7 mouse cellular contexts compared by ENCODE assay signal in the genomic region with DNA sequence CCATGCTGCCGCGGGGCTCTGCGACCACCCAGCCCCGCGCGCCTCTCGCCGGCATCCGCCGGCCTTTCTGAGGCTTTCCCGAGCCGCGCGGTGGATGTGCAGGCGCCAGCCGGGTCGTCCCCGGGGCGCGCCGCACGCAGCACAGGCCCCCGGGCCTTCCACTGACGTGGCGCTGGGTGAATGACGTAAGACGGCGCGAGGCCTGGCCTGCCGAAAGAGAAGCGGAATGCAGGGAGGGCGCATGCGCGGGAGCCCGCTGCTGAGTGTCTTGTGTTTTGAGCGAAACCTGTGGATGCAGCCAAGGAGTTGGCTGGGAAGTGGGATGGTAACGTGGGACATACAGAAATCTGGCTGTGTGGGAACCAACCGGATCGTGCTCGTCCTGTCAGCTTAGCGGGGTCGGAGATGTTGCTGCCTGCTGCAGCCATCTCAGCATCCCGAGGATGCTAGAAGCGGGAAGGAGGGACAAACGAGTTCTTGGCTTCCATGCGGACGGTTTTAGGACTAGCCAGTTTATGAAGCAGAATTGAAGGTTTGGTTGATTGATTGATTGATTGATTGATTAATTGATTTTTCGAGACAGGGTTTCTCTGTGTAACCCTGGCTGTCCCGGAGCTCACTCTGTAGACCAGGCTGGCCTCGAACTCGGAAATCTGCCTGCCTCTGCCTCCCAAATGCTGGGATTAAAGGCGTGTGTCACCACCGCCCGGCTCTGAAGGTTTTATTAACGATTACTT. TPM values are rescaled to one million over a fixed set of nuclear protein-coding genes. Genes with fewer than 3 reads are reported as not detected.
DNase-seq lines count a peak whose midpoint lies in the region; ATAC-seq lines count a peak whose summit lies in the region.

Gene Mapkapk5, minus strand, starts transcription at position 113 of the 737 bp plus-strand sequence.

- no peaks in the 10 kb centered on the region for H3K36me3 ChIP-seq in intestine, embryonic 15.5 days
- 0 out of 2 replicates have a peak, but pooled peaks cover 2% of the 10 kb centered on the region for H3K36me3 ChIP-seq in midbrain, embryonic 10.5 days

- intact Hi-C loops in gastrocnemius, postnatal 36 days (cut with DNase I) = loop anchor here (2.0 kb wide), 1 partner anchor 59 kb away; no protein-coding TSS in a partner anchor
- intact Hi-C loops in left cerebral cortex, postnatal 25 days (cut with DNase I) = loop anchor here (2.0 kb wide), 1 partner anchor 57 kb away; no protein-coding TSS in a partner anchor

- peaks cover 14% of the 10 kb centered on the region for H3K4me1 ChIP-seq in intestine, embryonic 15.5 days (replicated peaks)
- peaks cover 39% of the 10 kb centered on the region for H3K4me1 ChIP-seq in midbrain, embryonic 10.5 days

- peak; percentile 94 for ATAC-seq in intestine, embryonic 15.5 days

- 1% methylated on average over 55 of the region's 55 CpGs for WGBS in intestine, embryonic 15.5 days
- 2% methylated on average over 55 of the region's 55 CpGs for WGBS in midbrain, embryonic 10.5 days

- peak within 1 kb of the TSS; percentile 100 for H3K4me3 ChIP-seq in intestine, embryonic 15.5 days (replicated peaks)
- H3K4me3 ChIP-seq in midbrain, embryonic 10.5 days = peak within 1 kb of the TSS; percentile 100

- H3K9ac ChIP-seq in intestine, embryonic 15.5 days = peak within 1 kb of the TSS; percentile 97

- peak within 1 kb of the TSS; percentile 82 for H3K4me2 ChIP-seq in intestine, embryonic 15.5 days (replicated peaks)

- peak within 1 kb of the TSS; percentile 94 for H3K27ac ChIP-seq in intestine, embryonic 15.5 days
- peak within 1 kb of the TSS; percentile 99 for H3K27ac ChIP-seq in midbrain, embryonic 10.5 days (replicated peaks)

- DNase-seq in adrenal gland, adult 18-20 months (ENCODE audit: low spot score in 2 of 2) = peak; percentile 99 to 100
- DNase-seq in embryo, embryonic 11 days = peak; percentile 96
- DNase-seq in gastrocnemius, postnatal 36 days = peak; percentile 96 to 98
- DNase-seq in left cerebral cortex, postnatal 25 days (ENCODE audit: low spot score in 2 of 2) = peak; percentile 97 to 98
- peak; percentile 97 for DNase-seq in midbrain, embryonic 10.5 days (ENCODE audit: low spot score)
- DNase-seq in right cerebral cortex, postnatal 4 days = peak; percentile 98

- H3K9me3 ChIP-seq in intestine, embryonic 15.5 days = no peaks in the 10 kb centered on the region
- H3K9me3 ChIP-seq in midbrain, embryonic 10.5 days (replicated peaks) = no peaks in the 10 kb centered on the region; the same call in 1 of the 2 replicates

- no peaks in the 10 kb centered on the region for H3K27me3 ChIP-seq in intestine, embryonic 15.5 days (replicated peaks)
- no peaks in the 10 kb centered on the region for H3K27me3 ChIP-seq in midbrain, embryonic 10.5 days (ENCODE audit: low read depth, poor library complexity, severe bottlenecking)

RNA-seq across cellular contexts. Expression of gene Mapkapk5, which starts in this region (rescaled TPM):
- total RNA-seq in adrenal gland, adult 18-20 months (2021) = 10 to 100 TPM; 73.0 to 75.0 TPM
- 10 to 100 TPM; 79.5 to 81.0 TPM for total RNA-seq in gastrocnemius, postnatal 36 days (2021)
- 45.5 and 50.7 TPM in 2 replicates for polyA plus RNA-seq in intestine, embryonic 15.5 days (2015; fragmentation: Nextera tagmentation; extraction: Ambion mirVana)
- total RNA-seq in left cerebral cortex, postnatal 25 days (2021) = 10 to 100 TPM; 66.7 TPM
- 45.5 and 49.4 TPM in 2 replicates for polyA plus RNA-seq in midbrain, embryonic 10.5 days (2016; fragmentation: Nextera tagmentation; extraction: Ambion mirVana)

Comparison
In these comparisons a context has a peak if more than half of its experiments do, and no peak if none do; other contexts are left out.
1. Peak in every context shown above with its lines: DNase-seq, ATAC-seq, H3K4me3 ChIP-seq and H3K27ac ChIP-seq.